Mouse (Mus musculus): Measurements from ENCODE around the gene Sinhcaf. TPM values are rescaled to one million over a fixed set of nuclear protein-coding genes. Genes with fewer than 3 reads are reported as not detected.
"Not testable (repeated sequence)": the region's sequence is repeated elsewhere in the genome, so short reads cannot be mapped to it uniquely, and the experiment has no call there.

Gene Sinhcaf
- polyA plus RNA-seq, 1 experiment = 4.4 TPM

DNA sequence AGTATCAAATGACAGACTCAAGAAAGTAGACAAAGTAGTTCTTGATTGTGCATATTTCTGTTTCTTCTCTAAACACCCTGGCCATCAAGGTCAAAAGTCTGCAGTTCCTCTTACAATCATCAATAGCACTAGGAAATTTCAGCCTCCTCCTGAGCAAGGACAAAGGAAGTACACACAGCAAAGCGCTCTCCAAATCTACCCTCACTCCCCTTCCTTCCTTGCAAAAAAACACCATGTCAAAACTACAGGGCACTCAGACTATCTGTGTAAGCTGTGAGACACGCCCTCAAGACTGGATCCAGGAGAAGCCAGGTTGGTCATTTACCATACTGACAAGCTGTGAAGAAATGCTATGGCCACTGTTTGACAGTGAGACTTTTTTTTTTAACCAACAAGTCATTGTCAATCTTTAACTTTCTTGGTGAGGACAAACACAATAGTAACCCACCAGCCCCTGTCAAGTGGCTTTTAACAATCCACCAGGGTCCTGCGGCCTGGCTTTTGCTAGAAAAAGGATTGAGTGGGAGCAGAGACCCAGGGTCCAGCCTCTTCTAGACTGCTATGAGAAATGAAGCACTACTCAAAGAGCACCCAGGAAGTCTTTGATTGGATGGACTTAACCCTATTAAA is 11.2 kb downstream of the Sinhcaf start:
- Histone ChIP-seq H3K27me3 (replicated peaks; ENCODE audit: control insufficient read depth, insufficient read depth, low read length) (no peaks in the 10 kb centered on the region), H3K4me3 (ENCODE audit: insufficient read depth, low read depth, low read length) (no peak overlapping the region), H3K36me3 (ENCODE audit: control insufficient read depth, insufficient read depth, low read length) (peaks cover 1% of the 10 kb centered on the region; the same call in 1 of the 2 replicates), H3K27ac (ENCODE audit: insufficient read depth, low read depth, low read length) (peak overlapping the region; percentile 31; the same call in 1 of the 2 replicates), H3K4me1 (ENCODE audit: control insufficient read depth, insufficient read depth, low read length) (peaks cover 18% of the 10 kb centered on the region)
- peak; percentile 31 for DNase-seq
- 38% methylated on average over 3 of the region's 3 CpGs for WGBS
- TF ChIP-seq POLR2A (IDR thresholded peaks at IDR 0.05; ENCODE audit: low read depth, low read length) (no peak), CTCF (conservative IDR thresholded peaks at IDR 0.05; ENCODE audit: insufficient read depth, insufficient read length, low read depth, low read length) (no peak)

DNA sequence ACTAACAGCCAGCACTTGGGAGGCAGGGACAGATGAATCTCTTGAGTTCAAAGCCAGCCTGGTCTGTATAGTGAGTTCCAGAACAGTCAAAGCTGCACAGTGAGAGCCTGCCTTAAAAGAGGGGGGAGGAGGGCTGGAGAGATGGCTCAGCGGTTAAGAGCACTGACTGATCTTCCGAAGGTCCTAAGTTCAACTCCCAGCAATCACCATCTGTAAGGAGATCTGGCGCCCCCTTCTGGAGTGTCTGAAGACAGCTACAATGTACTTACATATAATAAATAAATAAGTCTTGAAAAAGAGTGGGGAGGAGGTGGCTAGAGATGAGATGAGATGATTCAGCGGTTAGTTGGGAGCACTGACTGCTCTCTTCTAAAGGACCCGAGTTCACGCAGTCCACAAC is 15.0 kb downstream of the Sinhcaf start:
- Histone ChIP-seq H3K36me3 (ENCODE audit: control insufficient read depth, insufficient read depth, low read length) (peaks cover 6% of the 10 kb centered on the region; the same call in 1 of the 2 replicates), H3K4me1 (ENCODE audit: control insufficient read depth, insufficient read depth, low read length) (peaks cover 11% of the 10 kb centered on the region; the same call in 1 of the 2 replicates), H3K27me3 (replicated peaks; ENCODE audit: control insufficient read depth, insufficient read depth, low read length) (no peaks in the 10 kb centered on the region), H3K4me3 (ENCODE audit: insufficient read depth, low read depth, low read length) (no peak overlapping the region), H3K27ac (ENCODE audit: insufficient read depth, low read depth, low read length) (no peak overlapping the region)
- peak; percentile 23 for DNase-seq
- TF ChIP-seq CTCF (conservative IDR thresholded peaks at IDR 0.05; ENCODE audit: insufficient read depth, insufficient read length, low read depth, low read length) (0 out of 2 replicates have a peak, but pooled peaks have one; percentile 14), POLR2A (IDR thresholded peaks at IDR 0.05; ENCODE audit: low read depth, low read length) (no peak)
- 78% methylated on average over 6 of the region's 6 CpGs for WGBS

DNA sequence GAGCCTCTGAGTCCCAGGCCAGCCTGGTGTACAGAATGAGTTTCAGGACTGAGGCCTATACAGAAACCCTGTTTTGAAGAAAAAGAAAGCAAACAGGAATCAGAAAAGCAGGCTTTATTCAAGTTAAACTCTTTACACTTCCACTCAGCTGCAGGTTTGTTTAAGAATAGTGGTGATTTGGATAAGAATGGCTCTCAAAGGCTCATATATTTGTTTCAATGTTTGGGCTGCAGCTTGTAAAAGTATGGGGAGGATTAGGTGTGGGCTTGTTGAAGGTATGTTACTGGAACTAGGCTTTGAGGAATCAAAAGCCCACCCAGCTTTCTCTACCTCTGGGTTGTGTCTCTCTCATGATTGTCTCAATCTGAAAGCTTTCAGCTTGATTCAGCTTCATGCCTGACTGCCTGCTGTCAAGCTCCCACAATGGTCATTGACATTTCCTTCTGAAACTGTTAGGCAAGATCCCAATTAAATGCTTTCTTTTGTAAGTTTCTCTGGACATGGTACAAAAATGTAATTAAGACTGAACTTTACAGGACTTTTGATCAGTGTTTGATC is 27.3 kb downstream of the Sinhcaf start:
- no peak overlapping the region for H3K4me3 ChIP-seq (ENCODE audit: insufficient read depth, low read depth, low read length)
- TF ChIP-seq POLR2A (IDR thresholded peaks at IDR 0.05; ENCODE audit: low read depth, low read length) (no peak), CTCF (conservative IDR thresholded peaks at IDR 0.05; ENCODE audit: insufficient read depth, insufficient read length, low read depth, low read length) (no peak)
- peaks cover 6% of the 10 kb centered on the region; the same call in 1 of the 2 replicates for H3K4me1 ChIP-seq (ENCODE audit: control insufficient read depth, insufficient read depth, low read length)
- no peaks in the 10 kb centered on the region; the same call in 1 of the 2 replicates for H3K36me3 ChIP-seq (ENCODE audit: control insufficient read depth, insufficient read depth, low read length)
- no peaks in the 10 kb centered on the region for H3K27me3 ChIP-seq (replicated peaks; ENCODE audit: control insufficient read depth, insufficient read depth, low read length)
- no peak overlapping the region for H3K27ac ChIP-seq (ENCODE audit: insufficient read depth, low read depth, low read length)
- DNase-seq = no peak

DNA sequence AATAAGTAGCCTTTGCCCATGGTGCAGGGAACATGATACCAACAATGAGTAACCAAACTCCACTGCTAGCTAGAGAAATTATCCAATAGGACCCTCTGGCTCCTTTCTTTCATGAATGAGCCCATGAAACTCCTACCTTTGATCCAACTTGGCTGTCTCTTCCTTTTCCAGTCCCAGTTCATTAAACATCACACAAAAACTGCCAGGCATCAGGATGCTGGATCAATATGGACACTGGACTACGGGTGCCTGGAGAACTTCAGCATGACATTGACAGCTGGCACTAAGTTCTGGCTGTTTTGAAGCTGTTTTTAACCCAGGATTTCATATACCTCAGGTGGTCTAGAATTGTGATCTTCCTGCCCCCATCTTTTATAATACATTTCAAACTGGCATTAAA is 28.6 kb downstream of the Sinhcaf start:
- DNase-seq = peak; percentile 23
- no peak for TF ChIP-seq CTCF (conservative IDR thresholded peaks at IDR 0.05; ENCODE audit: insufficient read depth, insufficient read length, low read depth, low read length)
- TF ChIP-seq POLR2A (IDR thresholded peaks at IDR 0.05; ENCODE audit: low read depth, low read length) = no peak
- H3K27ac ChIP-seq (ENCODE audit: insufficient read depth, low read depth, low read length) = no peak overlapping the region
- H3K27me3 ChIP-seq (replicated peaks; ENCODE audit: control insufficient read depth, insufficient read depth, low read length) = no peaks in the 10 kb centered on the region
- 50% methylated on average over 1 of the region's 1 CpGs for WGBS
- H3K4me1 ChIP-seq (ENCODE audit: control insufficient read depth, insufficient read depth, low read length) = peaks cover 6% of the 10 kb centered on the region; the same call in 1 of the 2 replicates
- H3K4me3 ChIP-seq (ENCODE audit: insufficient read depth, low read depth, low read length) = no peak overlapping the region
- no peaks in the 10 kb centered on the region for H3K36me3 ChIP-seq (ENCODE audit: control insufficient read depth, insufficient read depth, low read length)

DNA sequence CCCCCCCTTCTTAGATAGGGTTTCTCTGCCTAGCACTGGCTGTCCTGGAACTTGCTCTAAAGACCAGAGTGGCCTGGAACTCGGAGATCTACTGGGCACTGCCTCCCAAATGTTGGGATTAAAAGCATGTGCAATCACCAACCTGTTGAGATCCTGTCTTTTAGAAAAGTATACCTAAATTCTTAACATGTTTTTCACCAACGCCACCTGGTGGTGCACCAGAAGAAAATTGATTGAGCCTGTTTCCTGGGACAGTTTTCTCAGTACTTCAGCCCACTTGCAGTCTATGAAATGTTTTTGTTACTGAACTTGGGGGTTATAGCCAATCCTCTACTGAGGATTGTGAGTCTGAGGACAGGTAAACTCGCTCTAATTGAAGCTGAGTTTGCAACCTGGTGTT is 29.4 kb downstream of the Sinhcaf start:
- Histone ChIP-seq H3K36me3 (ENCODE audit: control insufficient read depth, insufficient read depth, low read length) (no peaks in the 10 kb centered on the region), H3K4me1 (ENCODE audit: control insufficient read depth, insufficient read depth, low read length) (peaks cover 6% of the 10 kb centered on the region; the same call in 1 of the 2 replicates), H3K27me3 (replicated peaks; ENCODE audit: control insufficient read depth, insufficient read depth, low read length) (no peaks in the 10 kb centered on the region), H3K27ac (ENCODE audit: insufficient read depth, low read depth, low read length) (no peak overlapping the region), H3K4me3 (ENCODE audit: insufficient read depth, low read depth, low read length) (no peak overlapping the region)
- TF ChIP-seq POLR2A (IDR thresholded peaks at IDR 0.05; ENCODE audit: low read depth, low read length) (no peak), CTCF (conservative IDR thresholded peaks at IDR 0.05; ENCODE audit: insufficient read depth, insufficient read length, low read depth, low read length) (no peak)
- 37% methylated on average over 3 of the region's 3 CpGs for WGBS
- no peak for DNase-seq

DNA sequence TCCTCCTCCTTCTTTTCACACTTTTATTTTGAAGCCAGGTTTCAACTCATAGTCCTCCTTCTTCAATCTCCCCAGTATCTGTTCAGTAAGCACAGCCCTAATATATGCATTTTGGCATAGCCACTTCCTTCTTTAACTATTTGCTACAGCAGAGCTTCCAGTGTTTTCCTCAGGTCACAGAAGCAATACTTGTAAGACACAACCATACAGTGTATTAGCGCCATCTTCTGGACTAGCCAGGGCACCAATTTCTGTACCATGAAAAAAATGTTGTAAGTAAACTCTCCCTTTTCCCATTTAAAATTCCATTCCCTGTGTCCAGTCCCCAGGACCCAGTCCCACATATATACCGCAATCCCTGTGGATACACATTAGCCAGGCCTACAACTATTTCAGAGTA is 32.3 kb downstream of the Sinhcaf start:
- H3K27ac ChIP-seq (ENCODE audit: insufficient read depth, low read depth, low read length) = no peak overlapping the region
- DNase-seq = peak; percentile 71
- no peaks in the 10 kb centered on the region for H3K27me3 ChIP-seq (replicated peaks; ENCODE audit: control insufficient read depth, insufficient read depth, low read length)
- TF ChIP-seq CTCF (conservative IDR thresholded peaks at IDR 0.05; ENCODE audit: insufficient read depth, insufficient read length, low read depth, low read length) = peak; percentile 37
- TF ChIP-seq POLR2A (IDR thresholded peaks at IDR 0.05; ENCODE audit: low read depth, low read length) = no peak
- 15% methylated on average over 2 of the region's 2 CpGs for WGBS
- no peaks in the 10 kb centered on the region for H3K36me3 ChIP-seq (ENCODE audit: control insufficient read depth, insufficient read depth, low read length)
- peaks cover 6% of the 10 kb centered on the region; the same call in 1 of the 2 replicates for H3K4me1 ChIP-seq (ENCODE audit: control insufficient read depth, insufficient read depth, low read length)
- no peak overlapping the region for H3K4me3 ChIP-seq (ENCODE audit: insufficient read depth, low read depth, low read length)

DNA sequence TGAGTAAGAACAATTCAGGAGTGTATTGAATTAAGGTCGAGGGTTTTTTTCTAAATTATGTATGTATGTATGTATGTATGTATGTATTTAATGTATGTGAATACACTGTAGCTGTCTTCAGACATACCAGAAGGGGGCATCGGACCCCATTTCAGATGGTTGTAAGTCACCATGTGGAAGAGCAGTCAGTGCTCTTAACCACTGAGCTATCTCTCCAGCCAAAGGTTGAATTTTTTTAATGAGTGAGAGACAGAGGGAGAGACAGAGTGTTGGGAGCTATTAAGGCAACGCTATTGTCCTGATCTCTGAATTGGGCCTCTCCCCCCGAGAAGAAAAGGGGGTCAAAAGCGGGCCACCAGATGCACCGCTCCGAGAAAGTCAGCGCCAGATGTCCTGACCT is 34.4 kb downstream of the Sinhcaf start:
- WGBS = 79% methylated on average over 8 of the region's 8 CpGs
- not testable (repeated sequence) for H3K4me3 ChIP-seq (ENCODE audit: insufficient read depth, low read depth, low read length); H3K36me3 ChIP-seq (ENCODE audit: control insufficient read depth, insufficient read depth, low read length); H3K27me3 ChIP-seq (replicated peaks; ENCODE audit: control insufficient read depth, insufficient read depth, low read length); H3K4me1 ChIP-seq (ENCODE audit: control insufficient read depth, insufficient read depth, low read length); DNase-seq; H3K27ac ChIP-seq (ENCODE audit: insufficient read depth, low read depth, low read length)

Data from kidney, adult 2 months (tissue).